In the genomic region with DNA sequence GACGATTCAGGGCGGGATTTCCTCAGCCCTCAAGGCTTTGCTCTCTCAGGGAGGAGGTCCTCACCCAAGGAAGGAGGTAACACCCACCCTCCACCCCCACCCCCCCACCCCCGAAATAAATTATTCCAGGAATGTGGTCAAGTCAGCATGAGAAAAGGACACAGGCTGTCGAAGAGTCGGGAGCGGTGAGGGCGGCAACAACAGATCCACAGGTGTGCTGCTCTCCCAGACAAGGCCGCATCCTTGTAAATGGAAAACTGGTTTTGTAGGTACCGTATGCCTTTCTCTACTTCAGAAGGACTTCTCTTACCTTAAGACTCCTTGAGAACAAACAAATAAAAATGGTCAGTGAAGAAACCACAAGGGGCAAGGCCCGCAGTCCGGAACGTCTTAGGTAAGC, we compare ENCODE assay signal across 7 mouse cellular contexts. TPM values are rescaled to one million over a fixed set of nuclear protein-coding genes. Genes with fewer than 3 reads are reported as not detected.
A peak's percentile ranks its signal among the peaks of the same experiment; 100 is the strongest.
DNase-seq lines count a peak whose midpoint lies in the region; ATAC-seq and TF ChIP-seq lines count a peak whose summit lies in the region.

A gene (plus strand): TSS at position 200 of the 400 bp plus-strand sequence.

- H3K27me3 ChIP-seq in ES-Bruce4 (ENCODE audit: control insufficient read depth, insufficient read depth, low read length, poor library complexity, severe bottlenecking) (no peaks in the 10 kb centered on the region), Patski (peaks cover 4% of the 10 kb centered on the region)
- H3K27me3 ChIP-seq in forebrain, embryonic 13.5 days, result no peaks in the 10 kb centered on the region
- H3K27me3 ChIP-seq in liver, embryonic 11.5 days (replicated peaks; ENCODE audit: control insufficient read depth, insufficient read depth, low read length), result no peaks in the 10 kb centered on the region
- no peaks in the 10 kb centered on the region for H3K27me3 ChIP-seq in small intestine, adult 2 months (ENCODE audit: control insufficient read depth, insufficient read depth, low read length)

- H3K36me3 ChIP-seq in ES-Bruce4 (ENCODE audit: control insufficient read depth, insufficient read depth, low read length, poor library complexity, severe bottlenecking), result no peaks in the 10 kb centered on the region
- no peaks in the 10 kb centered on the region for H3K36me3 ChIP-seq in forebrain, embryonic 13.5 days (ENCODE audit: poor library complexity, severe bottlenecking)
- no peaks in the 10 kb centered on the region for H3K36me3 ChIP-seq in liver, embryonic 11.5 days (ENCODE audit: control insufficient read depth, insufficient read depth, low read length)
- no peaks in the 10 kb centered on the region for H3K36me3 ChIP-seq in small intestine, adult 2 months (ENCODE audit: control insufficient read depth, insufficient read depth, low read length)

- 27% methylated on average over 12 of the region's 12 CpGs for WGBS in forebrain, embryonic 13.5 days
- WGBS in liver, embryonic 11.5 days, result 49% methylated on average over 12 of the region's 12 CpGs
- 59% methylated on average over 12 of the region's 12 CpGs for WGBS in small intestine, adult 2 months

- TF ChIP-seq CTCF in ES-Bruce4 (IDR thresholded peaks at IDR 0.05; ENCODE audit: low read depth, low read length) (no peak), Patski (IDR thresholded peaks at IDR 0.05) (no peak)
- TF ChIP-seq CTCF in small intestine, adult 2 months (IDR thresholded peaks at IDR 0.05; ENCODE audit: extremely low read depth, insufficient read length, insufficient replicate concordance, low read depth, low read length), result no peak

- CTCF ChIA-PET in Patski (lab: Charles Lee), result no interaction called here

- H3K4me3 ChIP-seq in ES-Bruce4 (ENCODE audit: low read depth, low read length), result peak within 1 kb of the TSS; percentile 96
- no peak within 1 kb of the TSS for H3K4me3 ChIP-seq in forebrain, embryonic 13.5 days
- no peak within 1 kb of the TSS for H3K4me3 ChIP-seq in liver, embryonic 11.5 days (ENCODE audit: low read depth, low read length)
- H3K4me3 ChIP-seq in small intestine, adult 2 months (ENCODE audit: low read depth, low read length), result no peak within 1 kb of the TSS

- no peak for TF ChIP-seq POLR2A in ES-Bruce4 (IDR thresholded peaks at IDR 0.05; ENCODE audit: insufficient read depth, low read length)
- no peak for TF ChIP-seq POLR2A in small intestine, adult 2 months (IDR thresholded peaks at IDR 0.05; ENCODE audit: low read depth, low read length)

- H3K9me3 ChIP-seq in ES-Bruce4 (replicated peaks; ENCODE audit: control insufficient read depth, insufficient read depth, low read length, poor library complexity, severe bottlenecking), result no peaks in the 10 kb centered on the region
- H3K9me3 ChIP-seq in forebrain, embryonic 13.5 days (replicated peaks), result no peaks in the 10 kb centered on the region
- no peaks in the 10 kb centered on the region for H3K9me3 ChIP-seq in liver, embryonic 11.5 days (ENCODE audit: control insufficient read depth, low read length)

- DNase-seq in Patski (ENCODE audit: low read depth, low spot score), result no peak
- DNase-seq in liver, embryonic 11.5 days (ENCODE audit: low spot score), result no peak
- DNase-seq in right cerebral cortex, postnatal 4 days, result no peak

- H3K27ac ChIP-seq in ES-Bruce4 (ENCODE audit: insufficient read depth, low read length), result peak within 1 kb of the TSS; percentile 100
- H3K27ac ChIP-seq in forebrain, embryonic 13.5 days, result no peak within 1 kb of the TSS
- H3K27ac ChIP-seq in liver, embryonic 11.5 days (ENCODE audit: low read depth, low read length), result no peak within 1 kb of the TSS
- H3K27ac ChIP-seq in small intestine, adult 2 months (ENCODE audit: insufficient read depth, low read depth, low read length), result no peak within 1 kb of the TSS

- no peak within 1 kb of the TSS for H3K4me2 ChIP-seq in forebrain, embryonic 13.5 days
- no peak within 1 kb of the TSS for H3K4me2 ChIP-seq in liver, embryonic 11.5 days

- in situ Hi-C loops in Patski (cut with MboI; ENCODE audit: low pct_unique_long_range_greater_than_20kb), result no loop called here

- no peak for ATAC-seq in Patski
- no peak for ATAC-seq in forebrain, embryonic 13.5 days
- ATAC-seq in hematopoietic stem cell, adult 5-6 weeks (replicated peaks in 1 of 2; ENCODE audit: insufficient read depth in 1 of 2, low FRiP score in 2 of 2, low TSS enrichment in 1 of 2, low read depth in 1 of 2, poor library complexity in 2 of 2, severe bottlenecking in 2 of 2), result no peak
- no peak for ATAC-seq in liver, embryonic 11.5 days (replicated peaks; ENCODE audit: low FRiP score)

- peak; percentile 99 for TF ChIP-seq EP300 in ES-Bruce4 (IDR thresholded peaks at IDR 0.05; ENCODE audit: insufficient read depth, low read depth, low read length)

- POLR2A ChIA-PET in Patski (lab: Charles Lee), result no interaction called here

- H3K9ac ChIP-seq in ES-Bruce4 (ENCODE audit: low read depth, poor library complexity, severe bottlenecking), result peak within 1 kb of the TSS; percentile 80
- H3K9ac ChIP-seq in forebrain, embryonic 13.5 days, result no peak within 1 kb of the TSS
- no peak within 1 kb of the TSS for H3K9ac ChIP-seq in liver, embryonic 11.5 days (ENCODE audit: low read depth, low read length)

- peaks cover 4% of the 10 kb centered on the region for H3K4me1 ChIP-seq in ES-Bruce4 (ENCODE audit: control insufficient read depth, insufficient read depth, low read length)
- H3K4me1 ChIP-seq in forebrain, embryonic 13.5 days, result no peaks in the 10 kb centered on the region
- no peaks in the 10 kb centered on the region for H3K4me1 ChIP-seq in liver, embryonic 11.5 days (replicated peaks; ENCODE audit: control insufficient read depth, insufficient read depth, low read length)
- no peaks in the 10 kb centered on the region for H3K4me1 ChIP-seq in small intestine, adult 2 months (ENCODE audit: control insufficient read depth, insufficient read depth, insufficient read length, low read length)

RNA-seq across cellular contexts. Expression of the gene that starts here (rescaled TPM):
- 1,899 and 1,955 TPM in 2 replicates for polyA plus RNA-seq in ES-Bruce4 (2011; ENCODE audit: insufficient read depth, insufficient read length, low read depth, missing spikeins)
- 570 TPM for polyA plus RNA-seq in Patski (2021)
- polyA plus RNA-seq in forebrain, embryonic 13.5 days (2015; fragmentation: Nextera tagmentation; extraction: Ambion mirVana), result 351 and 352 TPM in 2 replicates
- total RNA-seq in hematopoietic stem cell, adult 5-6 weeks (2017), result 1,887 and 2,311 TPM in 2 replicates
- polyA plus RNA-seq in liver, embryonic 11.5 days (2014; fragmentation: Nextera tagmentation; extraction: Ambion mirVana), result 698 and 755 TPM in 2 replicates
- polyA plus RNA-seq in small intestine, adult 2 months (2012; rRNA removed), result 7.4 and 22.0 TPM in 2 replicates

Comparison
In these comparisons a context has a peak if more than half of its experiments do, and no peak if none do; other contexts are left out.
1. RNA of the gene that starts here (polyA plus RNA-seq): 1,899 to 1,955 TPM in ES-Bruce4, 698 to 755 TPM in liver, embryonic 11.5 days, 570 TPM in Patski (single experiment) and 351 to 352 TPM in forebrain, embryonic 13.5 days; 7.4 to 22.0 TPM in small intestine, adult 2 months; every median in the first group is over 10 times any median in the second.